Mouse (Mus musculus) stomach, postnatal 0 days (tissue): ENCODE results near the gene Nlrp6. TPM values are rescaled to one million over a fixed set of nuclear protein-coding genes. Genes with fewer than 3 reads are reported as not detected.

Experiments
- ATAC-seq: fragments of 200-750 bp; cut with Nextera tagmentation; 2 replicates; pipeline ENCODE4 v1.8.0; 2017; ENCODE audit not compliant: low FRiP score, low TSS enrichment
- DNase-seq: peaks from one replicate; pipeline ENCODE4 v3.0.0-alpha.2; 2016; ENCODE audit warnings: low spot score
- H3K27ac ChIP-seq: fragments of 300-500 bp; sonication (generic); replicated peaks from 2 replicates; pipeline ENCODE4 v1.5.1; 2014; ENCODE audit warnings: mild to moderate bottlenecking, control low read depth
- H3K27me3 ChIP-seq: fragments of 300-500 bp; sonication (generic); 2 replicates; pipeline ENCODE4 v1.6.1; 2014; ENCODE audit warnings: low read length; ENCODE audit not compliant: control insufficient read depth, insufficient read depth
- H3K36me3 ChIP-seq: fragments of 300-500 bp; sonication (generic); 2 replicates; pipeline ENCODE4 v1.6.1; 2014; ENCODE audit warnings: low read length, mixed read lengths; ENCODE audit not compliant: control insufficient read depth, insufficient read depth
- H3K4me1 ChIP-seq: fragments of 300-500 bp; sonication (generic); replicated peaks from 2 replicates; pipeline ENCODE4 v1.6.1; 2014; ENCODE audit warnings: antibody characterized with exemption; ENCODE audit not compliant: control insufficient read depth, insufficient read depth
- H3K4me2 ChIP-seq: fragments of 300-500 bp; sonication (generic); replicated peaks from 2 replicates; pipeline ENCODE4 v1.6.1; 2014; ENCODE audit warnings: low read depth, mild to moderate bottlenecking, control low read depth, moderate library complexity
- H3K4me3 ChIP-seq: fragments of 300-500 bp; sonication (generic); 2 replicates; pipeline ENCODE4 v1.5.1; 2014; ENCODE audit warnings: low read depth, low read length, control low read depth
- H3K9ac ChIP-seq: fragments of 300-500 bp; sonication (generic); 2 replicates; pipeline ENCODE4 v1.6.1; 2014; ENCODE audit warnings: mild to moderate bottlenecking, low read length, control low read depth, mixed read lengths
- H3K9me3 ChIP-seq: fragments of 300-500 bp; sonication (generic); 2 replicates; pipeline ENCODE4 v1.6.1; 2016; ENCODE audit warnings: low read length; ENCODE audit not compliant: control insufficient read depth
- CTCF ChIP-seq: IDR thresholded peaks from 2 replicates; pipeline ENCODE4 v1.5.1; 2016; ENCODE audit warnings: antibody characterized with exemption, low read depth, mild to moderate bottlenecking, moderate library complexity
- EP300 ChIP-seq: optimal IDR thresholded peaks from 2 replicates; pipeline ENCODE3; 2016; ENCODE audit warnings: antibody characterized with exemption
- WGBS: fragments of 180-500 bp; shearing (Covaris S2); extraction: QIAGEN DNeasy Blood & Tissue Kit; methylation state at CpG from one replicate; pipeline ENCODE4 v1.1.7; 2014; 5-methylcytosine and 5-hydroxymethylcytosine counted together
- polyA plus RNA-seq: library from polyadenylated mRNA; unstranded; fragments of >200 nt; fragmentation: Nextera tagmentation; extraction: Ambion mirVana; gene quantifications from 2 replicates; pipeline ENCODE4 v1.2.1, GENCODE M21; 2015

The Nlrp6 gene
- polyA plus RNA-seq, 1 experiment from 2014 or later: 1.7 TPM

GRCm38 (mm10) chr7:140953133-140953532 is 32.4 kb downstream of the Nlrp6 start:
- TF ChIP-seq EP300 (no peak), CTCF (no peak)
- H3K4me3 ChIP-seq: no peak overlapping the region
- peak overlapping the region; percentile 61 for H3K4me2 ChIP-seq
- WGBS: 61% methylated on average over 11 of the region's 11 CpGs
- H3K4me1 ChIP-seq: peaks cover 4% of the 10 kb centered on the region; the same call in 1 of the 2 replicates
- ATAC-seq (no peak), DNase-seq (no peak)
- no peaks in the 10 kb centered on the region for H3K9me3 ChIP-seq
- peaks cover 13% of the 10 kb centered on the region for H3K36me3 ChIP-seq
- peak overlapping the region; percentile 41; the same call in 1 of the 2 replicates for H3K9ac ChIP-seq
- 0 out of 2 replicates have a peak overlapping the region, but pooled peaks have one; percentile 9 for H3K27ac ChIP-seq
- H3K27me3 ChIP-seq: no peaks in the 10 kb centered on the region

- Histone ChIP-seq H3K27me3 (no peaks in the 10 kb centered on the region), H3K4me2 (peak overlapping the region; percentile 61), H3K9me3 (no peaks in the 10 kb centered on the region), H3K9ac (peak overlapping the region; percentile 63), H3K4me1 (peaks cover 4% of the 10 kb centered on the region; the same call in 1 of the 2 replicates), H3K4me3 (peak overlapping the region; percentile 54), H3K27ac (peak overlapping the region; percentile 49), H3K36me3 (peaks cover 11% of the 10 kb centered on the region)
- ATAC-seq (no peak), DNase-seq (no peak)
- TF ChIP-seq EP300: no peak
- no peak for TF ChIP-seq CTCF
- 31% methylated on average over 15 of the region's 15 CpGs for WGBS
Observed at GRCm38 (mm10) chr7:140953800-140954732, 33.4 kb downstream of the Nlrp6 start.

GRCm38 (mm10) chr7:140954733-140955071 is 34.0 kb downstream of the Nlrp6 start:
- DNase-seq (peak; percentile 67), ATAC-seq (no peak)
- TF ChIP-seq CTCF (no peak), EP300 (no peak)
- H3K9me3 ChIP-seq: no peaks in the 10 kb centered on the region
- WGBS: 2% methylated on average over 9 of the region's 9 CpGs
- peak overlapping the region; percentile 54 for H3K4me3 ChIP-seq
- peak overlapping the region; percentile 61 for H3K4me2 ChIP-seq
- peak overlapping the region; percentile 63 for H3K9ac ChIP-seq
- H3K4me1 ChIP-seq: peaks cover 4% of the 10 kb centered on the region; the same call in 1 of the 2 replicates
- H3K36me3 ChIP-seq: peaks cover 4% of the 10 kb centered on the region; the same call in 1 of the 2 replicates
- H3K27ac ChIP-seq: peak overlapping the region; percentile 93
- H3K27me3 ChIP-seq: no peaks in the 10 kb centered on the region

- Histone ChIP-seq H3K4me3 (peak overlapping the region; percentile 54), H3K27ac (peak overlapping the region; percentile 93), H3K27me3 (no peaks in the 10 kb centered on the region), H3K4me1 (peaks cover 4% of the 10 kb centered on the region; the same call in 1 of the 2 replicates), H3K36me3 (0 out of 2 replicates have a peak, but pooled peaks cover 2% of the 10 kb centered on the region), H3K4me2 (peak overlapping the region; percentile 61), H3K9me3 (no peaks in the 10 kb centered on the region), H3K9ac (peak overlapping the region; percentile 71)
- ATAC-seq (peak; percentile 34; the same call in 1 of the 2 replicates), DNase-seq (peak; percentile 50)
- WGBS: 13% methylated on average over 17 of the region's 17 CpGs
- TF ChIP-seq CTCF (no peak), EP300 (no peak)
Observed at GRCm38 (mm10) chr7:140955342-140955741, 34.6 kb downstream of the Nlrp6 start.

- Histone ChIP-seq H3K4me1 (peaks cover 4% of the 10 kb centered on the region; the same call in 1 of the 2 replicates), H3K27me3 (no peaks in the 10 kb centered on the region), H3K27ac (peak within 1 kb of the TSS; percentile 93), H3K4me3 (peak within 1 kb of the TSS; percentile 54), H3K4me2 (peak within 1 kb of the TSS; percentile 61), H3K9ac (peak within 1 kb of the TSS; percentile 71), H3K9me3 (no peaks in the 10 kb centered on the region), H3K36me3 (no peaks in the 10 kb centered on the region)
- DNase-seq (peak; percentile 84), ATAC-seq (peak; percentile 90)
- TF ChIP-seq CTCF (peak; percentile 17; the same call in 1 of the 2 replicates), EP300 (no peak)
- WGBS: 2% methylated on average over 11 of the region's 11 CpGs
Observed at GRCm38 (mm10) chr7:140955758-140956555, 35.3 kb downstream of the Nlrp6 start, which contains the start of the genes Gm45717 and Ifitm2. Gene Gm45717 (minus strand): TSS chr7:140955937. Gene Ifitm2 (minus strand): TSS chr7:140955987.
